Mouse (Mus musculus): Measurements from ENCODE around the gene Col4a3bp.
"Not testable (repeated sequence)": the region's sequence is repeated elsewhere in the genome, so short reads cannot be mapped to it uniquely, and the experiment has no call there.

Col4a3bp gene

DNA sequence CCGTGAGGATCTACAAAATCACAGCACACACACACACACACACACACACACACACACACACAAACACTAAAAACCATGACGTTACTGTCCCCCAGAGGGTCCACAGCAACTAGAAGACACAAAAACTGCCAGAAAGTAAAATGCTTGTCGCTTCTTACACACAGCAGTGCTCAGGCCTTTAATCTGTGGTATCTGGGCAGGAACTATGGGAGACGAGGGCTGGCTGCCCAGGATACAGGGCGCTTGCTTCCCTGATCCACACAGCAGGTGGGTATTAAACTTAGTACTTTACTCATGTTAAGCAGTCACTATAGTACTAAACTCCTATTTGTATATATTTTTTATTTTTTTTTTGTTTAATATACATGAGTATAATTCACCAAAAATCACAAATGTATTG, 103.4 kb downstream of the Col4a3bp start:
- DNase-seq (ENCODE audit: low spot score in 2 of 2) = no peak

DNA sequence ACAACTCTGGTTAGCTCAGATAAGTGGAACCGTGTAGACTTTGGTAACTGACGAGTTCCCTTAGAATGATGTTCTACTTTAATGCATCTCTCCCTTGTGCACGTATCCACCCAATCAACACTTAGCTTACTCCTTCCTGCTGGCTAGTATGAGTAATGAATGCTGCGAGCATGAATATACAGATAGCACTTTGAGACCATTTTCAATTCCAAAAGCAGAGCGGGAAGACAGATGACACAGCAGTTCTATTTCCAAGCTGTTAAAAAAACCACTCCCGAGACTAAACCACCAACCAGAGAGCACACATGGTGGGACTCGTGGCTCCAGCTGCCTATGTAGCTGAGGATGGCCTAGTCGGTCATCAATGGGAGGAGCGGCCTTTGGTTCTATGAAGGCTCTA, 110.6 kb downstream of the Col4a3bp start:
- DNase-seq (ENCODE audit: low spot score in 2 of 2) = peak in 1 of 2 experiments; percentile 24

DNA sequence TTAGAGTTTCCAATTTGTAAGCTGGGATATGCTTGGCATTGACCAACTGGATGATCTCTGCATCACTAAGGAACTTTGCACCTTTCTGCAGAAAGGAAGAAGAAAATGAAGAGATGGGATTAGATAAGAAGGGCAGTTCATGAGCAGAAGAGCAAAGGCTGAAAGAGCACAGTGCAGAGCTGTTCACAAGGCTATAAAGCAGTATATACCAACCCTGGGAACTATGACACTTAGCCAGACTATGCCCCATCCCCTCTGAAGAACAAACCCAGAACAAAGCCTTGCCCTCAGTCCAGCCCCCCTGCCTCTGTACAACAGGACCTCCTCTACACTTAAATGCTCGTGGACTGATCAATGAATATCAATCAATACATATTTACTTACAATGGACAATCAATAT, 114.3 kb downstream of the Col4a3bp start:
- no peak for DNase-seq (ENCODE audit: low spot score in 2 of 2)

DNA sequence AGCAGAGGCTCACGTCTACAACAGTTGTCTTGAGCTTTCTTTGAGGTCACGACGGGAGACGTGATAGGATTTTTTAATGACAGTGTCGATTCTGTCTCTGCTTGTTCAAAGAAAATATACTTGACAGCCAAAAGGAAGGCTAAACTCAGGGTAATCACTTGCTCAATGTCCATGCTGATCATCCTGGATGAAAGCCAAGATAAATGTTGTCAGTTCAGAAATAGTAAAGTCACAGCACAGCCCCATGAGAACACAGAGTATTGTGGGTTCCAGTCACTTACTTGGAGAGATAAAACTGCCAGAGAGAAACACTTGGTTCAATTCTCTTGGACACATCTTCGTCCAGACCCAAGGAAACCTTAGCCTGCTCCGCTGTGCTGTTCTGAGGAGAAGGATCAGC, 116.5 kb downstream of the Col4a3bp start:
- no peak for DNase-seq (ENCODE audit: low spot score in 2 of 2)

- peak in 1 of 2 experiments; percentile 24 for DNase-seq (ENCODE audit: low spot score in 2 of 2)
These were observed 117.9 kb downstream of the Col4a3bp start for GRCm38 (mm10) chr13:96660095-96660860.

GRCm38 (mm10) chr13:96663120-96663519, 120.7 kb downstream of the Col4a3bp start:
- not testable (repeated sequence) for DNase-seq (ENCODE audit: low spot score in 2 of 2)

DNA sequence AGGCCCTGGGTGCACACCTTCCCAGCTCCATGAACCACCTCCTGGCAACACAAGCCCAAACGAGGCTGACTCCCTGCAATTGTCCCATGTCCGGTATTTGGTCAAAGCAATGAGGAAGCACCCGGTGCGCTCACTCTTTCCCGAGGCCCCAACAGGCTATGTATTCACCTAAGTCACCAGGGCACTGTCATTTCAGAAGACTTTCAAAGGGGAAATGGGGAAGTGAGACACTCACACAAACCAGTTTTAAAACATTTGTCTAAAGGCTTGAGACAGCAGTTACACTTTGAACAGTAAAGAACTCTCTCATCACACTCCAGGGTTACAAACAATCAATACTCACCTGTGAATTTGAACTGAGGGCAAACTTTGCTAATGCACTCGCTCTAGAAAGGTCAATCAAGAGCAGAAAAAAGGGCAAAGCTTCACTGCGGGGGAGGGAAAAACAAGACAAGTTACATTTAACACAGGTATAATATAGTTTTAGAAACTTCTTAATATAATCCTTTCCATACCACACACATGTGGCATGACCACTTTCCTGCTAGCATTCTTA, 122.1 kb downstream of the Col4a3bp start:
- DNase-seq (ENCODE audit: low spot score in 2 of 2) = no peak

GRCm38 (mm10) chr13:96670019-96670405, 127.6 kb downstream of the Col4a3bp start:
- DNase-seq (ENCODE audit: low spot score in 2 of 2) = no peak

DNA sequence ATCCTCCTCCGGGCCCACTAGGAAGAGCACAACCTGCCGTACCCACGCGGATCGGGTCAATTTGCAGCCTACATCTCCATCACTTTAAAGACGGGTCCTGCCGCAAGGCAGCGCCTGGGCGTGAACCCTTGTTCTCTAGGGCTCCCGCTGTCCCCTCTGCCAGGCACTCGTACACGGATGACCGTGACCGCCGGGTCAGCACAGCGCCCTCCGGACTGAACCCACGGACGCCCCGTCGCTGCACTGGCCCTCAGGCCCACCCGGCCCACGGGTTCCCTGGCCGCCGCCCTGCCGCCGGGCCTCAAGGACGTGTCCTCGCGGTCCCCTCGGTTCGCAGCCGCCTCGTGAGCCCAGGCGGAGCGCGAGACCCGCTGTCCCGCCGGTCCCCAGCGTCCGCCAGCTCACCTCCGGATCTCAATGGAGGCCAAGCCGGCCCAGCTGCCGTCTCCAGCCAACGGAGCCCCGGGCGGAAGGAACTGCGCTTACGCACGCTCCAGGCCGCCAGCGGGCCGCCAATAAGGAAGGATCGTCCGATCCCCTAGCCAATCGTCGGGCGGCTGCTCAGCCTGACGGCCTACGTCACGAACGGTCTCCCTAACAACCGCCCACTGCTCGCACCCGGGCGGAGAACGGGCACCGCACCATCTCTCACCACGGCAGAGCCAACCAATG, 128.1 kb downstream of the Col4a3bp start, which contains the start of gene Hmgcr:
Gene Hmgcr, minus strand, starts transcription at position 531 of the 672 bp plus-strand sequence.
- DNase-seq (ENCODE audit: low spot score in 2 of 2) = peak; percentile 98 to 99

GRCm38 (mm10) chr13:96671078-96671905, 128.9 kb downstream of the Col4a3bp start:
- peak in 1 of 2 experiments; percentile 25 for DNase-seq (ENCODE audit: low spot score in 2 of 2)

- DNase-seq (ENCODE audit: low spot score in 2 of 2) = no peak
These were observed 129.5 kb downstream of the Col4a3bp start for GRCm38 (mm10) chr13:96671906-96672234.

GRCm38 (mm10) chr13:96672276-96672675, 129.9 kb downstream of the Col4a3bp start:
- DNase-seq (ENCODE audit: low spot score in 2 of 2) = no peak

GRCm38 (mm10) chr13:96673817-96674216, 131.4 kb downstream of the Col4a3bp start:
- DNase-seq (ENCODE audit: low spot score in 2 of 2) = no peak

DNA sequence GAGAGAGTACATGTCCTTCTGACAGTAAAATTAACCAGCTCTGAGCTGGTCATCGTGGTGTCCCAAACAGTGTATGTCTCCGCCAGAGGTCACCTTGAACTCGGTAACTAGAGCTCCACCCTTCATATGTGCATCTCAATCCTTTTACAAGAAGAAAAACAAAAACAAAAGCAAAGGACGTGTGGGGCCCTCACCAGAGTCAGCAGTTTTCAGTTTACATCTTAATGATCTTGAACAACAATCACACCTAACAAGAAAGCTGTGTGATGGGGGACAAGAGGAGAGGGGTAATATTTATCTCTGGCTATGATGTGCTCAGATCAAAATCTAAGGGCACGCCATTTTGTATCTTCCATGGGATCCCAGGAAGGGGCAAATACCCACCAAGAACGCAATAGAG, 133.3 kb downstream of the Col4a3bp start:
- DNase-seq (ENCODE audit: low spot score in 2 of 2) = no peak

DNA sequence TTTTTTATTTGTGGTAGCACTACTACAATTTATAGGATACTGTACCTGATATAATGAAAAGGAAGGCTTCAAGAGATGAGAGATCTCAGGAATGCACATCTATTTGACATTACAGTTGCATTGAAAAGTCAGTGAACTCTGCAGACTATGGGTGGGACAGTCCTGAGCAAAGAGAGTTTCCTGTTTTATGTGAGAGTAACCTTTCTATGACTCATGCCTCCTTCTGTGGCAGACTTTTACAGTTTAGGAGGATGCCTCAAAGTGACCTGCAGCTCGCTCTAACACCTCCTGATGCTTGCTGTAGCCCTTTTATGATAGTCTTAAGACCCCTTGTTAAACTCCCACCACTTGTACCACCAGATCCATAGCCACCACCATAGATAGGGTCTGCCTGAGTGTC, 134.7 kb downstream of the Col4a3bp start:
- DNase-seq (ENCODE audit: low spot score in 2 of 2) = no peak

- DNase-seq (ENCODE audit: low spot score in 2 of 2) = no peak
These were observed 136.2 kb downstream of the Col4a3bp start for GRCm38 (mm10) chr13:96678616-96679015.

DNA sequence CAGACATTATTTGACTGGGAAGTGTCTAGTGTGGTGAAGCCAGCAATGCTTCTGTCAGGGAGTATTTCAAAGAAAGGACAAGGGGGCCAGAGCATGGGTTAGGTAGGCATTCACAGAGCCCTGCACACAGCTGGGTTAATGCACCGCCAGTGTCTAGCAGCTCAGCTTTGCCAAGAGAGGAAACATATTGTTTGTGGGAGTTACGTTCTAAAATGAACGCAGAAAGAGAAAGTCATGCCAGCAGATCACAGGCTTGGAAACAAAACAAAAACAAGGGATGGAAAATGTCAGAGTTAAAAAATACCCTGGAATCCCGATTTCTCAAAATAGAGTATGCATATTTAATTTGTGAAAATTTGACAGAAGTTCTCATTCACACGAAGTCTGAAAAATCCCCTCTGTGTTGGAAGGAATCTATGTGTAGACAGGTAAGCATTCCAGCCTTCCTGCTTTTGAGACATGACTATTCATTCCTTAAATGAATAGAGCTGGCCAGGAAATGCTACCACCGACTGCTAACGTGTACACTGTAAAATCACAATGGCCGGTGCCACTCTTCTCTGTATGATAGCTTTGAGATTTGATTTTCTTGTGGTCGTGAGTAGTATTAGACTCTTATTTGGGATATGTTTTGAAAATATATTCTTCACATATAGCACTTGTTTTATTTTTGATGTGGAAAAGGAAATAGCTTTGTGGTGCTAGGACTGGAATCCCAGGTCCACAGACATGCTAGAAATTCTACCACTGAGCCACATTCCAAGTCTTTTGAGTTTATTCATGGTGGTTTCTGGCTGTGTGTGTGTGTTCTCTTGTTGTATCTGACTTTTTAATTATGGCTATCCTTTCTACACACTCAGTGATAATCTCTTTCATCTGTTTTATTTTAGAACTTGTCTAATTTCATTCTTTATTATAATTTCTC, 138.0 kb downstream of the Col4a3bp start:
- DNase-seq (ENCODE audit: low spot score in 2 of 2) = peak in 1 of 2 experiments; percentile 59

- DNase-seq (ENCODE audit: low spot score in 2 of 2) = no peak
These were observed 138.7 kb downstream of the Col4a3bp start for GRCm38 (mm10) chr13:96681088-96681620.

DNA sequence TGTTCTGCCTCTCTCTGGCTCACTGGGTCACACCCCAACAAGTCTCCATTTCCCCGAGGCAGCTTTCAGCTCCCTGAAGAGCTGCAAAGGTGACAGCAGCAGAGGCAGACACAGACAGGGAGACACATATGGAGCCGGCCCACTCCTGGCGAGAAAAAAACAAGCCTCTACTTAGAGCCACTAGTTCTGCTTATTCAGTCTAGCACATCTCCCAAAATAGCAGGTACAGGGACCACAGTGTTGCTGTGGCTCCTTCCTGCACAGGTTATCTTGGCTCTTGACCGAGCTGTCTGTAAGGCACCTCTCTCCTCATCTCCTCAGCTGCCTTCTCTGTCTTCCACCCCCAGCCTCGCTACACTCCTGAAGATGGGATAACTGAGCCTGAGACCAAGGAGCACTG, 142.4 kb downstream of the Col4a3bp start:
- DNase-seq (ENCODE audit: low spot score in 2 of 2) = peak in 1 of 2 experiments; percentile 45

DNA sequence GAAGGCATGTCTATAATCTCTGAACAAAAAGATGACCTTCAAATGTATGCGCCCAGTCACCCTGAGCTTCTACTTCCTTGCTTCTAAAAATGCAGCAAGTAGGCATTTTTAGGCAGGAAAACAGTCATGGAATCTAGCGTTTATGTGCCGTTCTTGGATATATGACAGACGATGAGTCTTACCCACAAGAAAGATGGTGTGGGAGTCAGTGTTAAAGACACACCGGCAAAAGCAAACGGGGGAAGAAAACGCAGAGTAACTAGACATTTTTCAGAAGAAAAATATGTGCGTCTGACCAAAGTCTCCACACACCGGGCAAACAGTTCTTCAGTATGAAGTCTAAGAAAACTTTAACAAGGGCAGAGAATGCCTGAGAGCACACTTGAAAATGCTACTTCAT, 144.8 kb downstream of the Col4a3bp start:
- DNase-seq (ENCODE audit: low spot score in 2 of 2) = peak in 1 of 2 experiments; percentile 29
